Mouse (Mus musculus) cerebellum, postnatal 14 days (tissue): ENCODE measurements around the gene Gpc5.
A peak's percentile ranks its signal among the peaks of the same experiment; 100 is the strongest.

Experiments
- DNase-seq, 2 experiments: peaks; one replicate each; pipeline ENCODE4 v3.0.0; 2021; ENCODE audit warnings: mixed read lengths in 2 of 2

Gene Gpc5

GRCm38 (mm10) chr14:115369611-115370167 lies 277.7 kb downstream of the Gpc5 start:
- peak; percentile 13 to 15 for DNase-seq

DNA sequence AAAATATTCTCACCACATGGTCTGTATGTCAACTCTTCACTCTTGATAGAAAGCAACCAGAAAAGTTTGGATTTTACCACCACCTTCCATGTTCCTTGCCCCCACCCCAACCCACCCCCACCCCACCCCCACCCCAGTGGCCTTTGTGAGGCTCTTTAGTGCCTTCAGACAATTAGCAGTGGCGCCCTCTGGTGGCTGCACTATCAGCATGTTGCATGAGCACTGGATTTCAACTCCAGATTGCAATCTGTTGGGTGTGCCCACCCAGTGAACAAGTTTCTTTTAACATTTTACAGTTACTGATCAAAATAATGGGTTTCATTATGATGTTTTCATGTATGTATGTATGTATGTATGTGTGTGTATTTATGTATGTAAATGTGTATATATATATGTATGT lies 279.1 kb downstream of the Gpc5 start:
- DNase-seq: peak; percentile 20 to 60

GRCm38 (mm10) chr14:115391831-115392230 lies 299.8 kb downstream of the Gpc5 start:
- DNase-seq: no peak

DNA sequence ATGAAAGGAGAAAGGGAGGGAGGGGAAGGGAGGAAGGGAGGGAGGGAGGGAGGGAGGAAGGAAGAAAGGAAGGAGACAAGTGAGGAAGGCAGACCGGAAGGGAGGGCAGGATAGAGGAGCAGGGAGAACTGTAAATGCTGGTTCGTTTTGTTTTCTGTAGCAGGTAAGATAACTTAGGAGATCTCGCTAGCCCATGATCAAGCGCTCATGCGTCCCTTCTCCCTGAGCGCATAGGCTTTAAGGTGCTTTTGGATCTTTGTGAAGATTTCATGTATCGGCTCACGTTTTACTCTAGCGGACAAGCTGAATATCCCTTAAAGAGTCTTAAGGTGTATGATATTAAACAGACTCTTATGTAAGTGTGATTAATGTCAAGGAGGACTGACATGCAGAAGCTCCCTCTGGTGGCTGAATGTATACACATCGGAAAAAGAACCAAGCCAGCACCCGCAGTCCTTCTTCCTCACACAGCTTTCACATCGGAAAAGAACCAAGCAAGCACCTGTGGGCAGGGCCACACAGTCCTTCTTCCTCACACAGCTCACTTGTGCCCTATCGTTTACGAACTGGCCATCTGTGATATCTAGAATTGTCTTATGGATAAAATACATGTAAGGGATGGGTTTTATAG lies 301.0 kb downstream of the Gpc5 start:
- peak; percentile 71 to 72 for DNase-seq

- peak; percentile 4 to 6 for DNase-seq
Observed at GRCm38 (mm10) chr14:115406596-115406995, 314.6 kb downstream of the Gpc5 start.

DNA sequence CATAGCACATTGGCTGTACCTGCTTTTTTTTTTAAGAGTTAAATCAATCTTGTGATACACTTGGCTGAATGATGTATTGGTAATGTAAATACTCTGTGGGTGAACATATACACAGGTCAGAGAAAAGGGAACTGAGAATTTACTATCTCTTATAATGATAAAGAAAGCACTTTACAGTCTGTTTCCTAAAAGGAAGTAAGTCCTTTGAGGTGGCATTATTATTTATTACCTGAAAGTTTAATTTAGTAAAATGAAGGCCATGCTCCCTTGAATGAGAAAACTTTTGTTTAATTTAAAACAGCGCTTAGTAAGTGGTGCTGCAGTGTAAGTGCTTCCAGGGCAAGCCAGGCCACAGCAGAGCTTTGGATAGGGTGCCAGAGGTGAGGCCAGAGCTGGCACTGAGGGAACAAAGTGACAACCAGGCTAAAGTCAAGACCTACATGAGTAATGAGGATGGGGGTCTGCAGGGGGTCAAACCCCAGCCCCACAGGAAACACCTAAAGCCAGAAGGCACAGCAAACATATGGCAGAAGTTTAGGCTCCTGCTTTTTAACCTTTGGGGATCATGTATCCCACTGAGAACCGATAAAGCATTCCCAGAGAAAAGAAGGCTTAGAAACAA lies 315.4 kb downstream of the Gpc5 start:
- DNase-seq: peak; percentile 2 to 4

DNA sequence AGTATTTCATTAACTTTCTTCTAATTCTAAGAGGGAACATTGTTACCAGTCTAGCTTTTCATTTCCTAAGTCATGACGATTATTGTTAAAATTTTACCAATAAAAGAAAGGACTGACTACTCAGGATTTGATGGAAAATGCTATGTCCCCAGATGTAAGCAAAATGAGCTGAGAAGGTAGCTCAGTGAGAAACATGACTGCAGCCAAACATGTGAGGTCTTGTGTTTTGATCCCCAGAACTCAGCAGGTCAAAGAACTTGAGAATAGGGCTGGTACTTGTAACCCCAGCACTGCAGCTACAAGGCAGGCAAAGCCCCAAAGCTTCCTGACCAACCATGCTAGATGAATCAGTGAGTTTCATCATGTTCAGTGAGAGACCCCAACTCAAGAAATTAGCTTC lies 318.9 kb downstream of the Gpc5 start:
- no peak for DNase-seq

- DNase-seq: no peak
Observed at GRCm38 (mm10) chr14:115411513-115412174, 319.6 kb downstream of the Gpc5 start.

DNA sequence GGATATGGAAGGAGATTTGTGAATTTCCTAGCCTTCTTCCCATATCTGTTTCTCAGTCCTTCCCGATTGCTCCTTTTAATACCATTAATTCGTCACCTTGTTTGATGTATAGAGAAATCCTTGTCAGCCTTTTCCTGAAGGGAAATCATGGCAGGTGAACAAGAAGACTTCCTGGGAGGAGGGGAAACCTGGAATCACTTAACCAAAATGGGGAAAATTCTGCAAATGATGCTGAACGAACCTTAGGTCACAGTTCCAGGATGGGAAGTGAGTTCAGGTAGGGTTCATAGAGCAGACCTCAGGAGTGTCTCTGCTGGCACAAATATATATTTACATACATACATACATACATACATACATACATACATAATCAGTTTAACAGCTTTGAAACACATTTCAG lies 320.8 kb downstream of the Gpc5 start:
- no peak for DNase-seq

- no peak for DNase-seq
Observed at GRCm38 (mm10) chr14:115413429-115413828, 321.4 kb downstream of the Gpc5 start.

- DNase-seq: no peak
Observed at GRCm38 (mm10) chr14:115414545-115414944, 322.5 kb downstream of the Gpc5 start.

GRCm38 (mm10) chr14:115431967-115432366 lies 340.0 kb downstream of the Gpc5 start:
- no peak for DNase-seq

DNA sequence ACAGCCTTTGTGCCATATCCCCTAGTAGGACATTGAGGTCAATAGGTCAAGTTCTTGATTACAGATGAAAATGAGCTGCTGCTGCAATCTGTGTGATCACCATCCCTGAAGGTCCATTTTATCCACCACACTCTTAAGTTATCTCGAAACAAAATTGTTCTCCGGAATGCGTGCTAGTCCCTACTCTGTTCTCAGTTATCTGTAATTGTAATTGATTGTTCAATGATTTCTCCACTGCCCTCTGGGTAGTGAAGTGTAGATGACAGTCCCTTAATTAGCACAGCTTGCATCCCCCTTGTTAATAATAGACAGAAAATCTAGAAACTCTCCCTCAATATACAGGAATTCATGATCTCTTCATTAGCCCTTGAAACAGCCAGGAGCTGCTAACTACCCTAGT lies 340.4 kb downstream of the Gpc5 start:
- no peak for DNase-seq

GRCm38 (mm10) chr14:115436617-115437016 lies 344.6 kb downstream of the Gpc5 start:
- DNase-seq: no peak

- no peak for DNase-seq
Observed at GRCm38 (mm10) chr14:115444789-115445770, 353.1 kb downstream of the Gpc5 start.

GRCm38 (mm10) chr14:115450938-115451337 lies 358.9 kb downstream of the Gpc5 start:
- DNase-seq: peak; percentile 3 to 6

DNA sequence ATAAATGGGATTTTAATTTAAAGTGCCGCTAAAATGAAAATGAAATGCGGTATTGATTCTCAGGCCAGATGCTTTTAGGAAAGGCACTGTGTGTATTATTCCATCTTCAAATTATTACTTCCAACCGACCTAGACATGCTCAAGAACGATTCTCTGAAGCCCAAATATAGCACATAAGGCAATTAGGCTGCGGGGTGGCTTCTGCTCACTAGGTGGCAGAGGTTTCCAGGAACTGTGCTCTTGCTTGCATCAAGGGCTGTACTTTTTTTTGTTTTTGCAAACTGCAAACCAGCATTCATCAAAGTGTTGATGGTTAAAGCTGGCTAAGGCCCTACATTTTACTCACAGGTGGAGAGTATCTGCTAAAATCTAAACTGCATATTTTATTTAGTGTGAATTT lies 375.9 kb downstream of the Gpc5 start:
- DNase-seq: no peak

DNA sequence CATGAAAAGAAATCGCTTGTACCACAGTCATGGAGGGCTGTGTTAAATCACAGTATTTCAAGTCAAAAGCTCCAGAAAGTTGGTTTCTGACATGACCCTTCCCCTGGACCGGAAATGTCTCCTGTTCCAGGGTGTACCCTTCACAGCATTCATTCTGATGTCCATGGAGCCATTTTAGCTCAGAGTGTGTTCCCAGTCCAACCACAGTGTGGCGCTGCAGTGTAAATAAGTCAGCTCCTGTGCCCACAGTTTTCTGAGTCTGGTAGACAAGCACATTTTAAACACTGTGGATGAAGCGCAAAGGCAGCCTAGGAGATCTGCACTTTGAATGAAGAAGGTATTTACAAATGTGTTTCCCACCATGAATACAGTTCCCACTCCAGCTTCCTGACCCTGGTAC lies 383.2 kb downstream of the Gpc5 start:
- peak; percentile 52 to 76 for DNase-seq

DNA sequence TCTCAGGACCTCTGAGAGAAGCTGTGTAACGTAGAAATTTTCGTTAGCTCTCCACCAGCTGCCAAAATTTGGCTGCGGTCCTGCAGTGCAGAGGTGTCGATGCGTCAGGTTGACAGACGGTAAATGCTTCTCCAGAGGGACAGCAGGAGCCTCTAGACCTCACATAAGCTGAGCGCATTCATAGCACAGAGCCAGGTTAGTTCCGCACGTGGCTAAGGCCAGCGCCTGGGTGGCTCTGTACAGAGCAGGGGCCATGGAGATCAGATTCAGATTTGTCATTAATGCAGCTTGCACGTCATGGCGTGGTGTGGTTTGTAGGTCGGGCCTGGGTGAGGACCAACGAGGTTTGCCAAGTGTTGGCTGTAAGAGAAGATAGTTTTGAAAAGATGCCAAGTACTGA lies 385.3 kb downstream of the Gpc5 start:
- peak in 1 of 2 experiments; percentile 2 for DNase-seq

GRCm38 (mm10) chr14:115485090-115485489 lies 393.1 kb downstream of the Gpc5 start:
- peak; percentile 62 to 69 for DNase-seq

DNA sequence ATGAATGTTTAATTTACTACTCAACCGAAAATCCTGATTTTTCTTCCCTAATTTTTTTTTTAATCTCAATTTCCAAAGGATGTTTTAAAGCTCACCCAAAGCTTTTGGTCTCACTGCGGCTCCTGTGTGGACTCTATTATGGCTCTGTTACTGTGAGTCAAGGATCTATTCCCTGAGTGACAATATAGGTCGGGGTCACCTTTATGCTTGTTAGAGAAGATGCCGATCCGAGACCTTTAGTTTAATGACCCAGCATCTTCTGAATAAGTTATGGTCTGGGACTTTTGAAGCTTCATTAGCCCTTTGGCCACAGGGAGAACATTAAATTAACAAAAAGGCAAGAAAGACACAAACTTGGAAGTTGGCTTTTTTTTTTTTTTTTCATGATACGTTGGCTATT lies 408.8 kb downstream of the Gpc5 start:
- DNase-seq: no peak

- peak; percentile 39 to 65 for DNase-seq
Observed at GRCm38 (mm10) chr14:115546516-115547282, 454.7 kb downstream of the Gpc5 start.
